Mouse (Mus musculus): ENCODE data around the gene Drd4.

The Drd4 gene

GRCm38 (mm10) chr7:141292583-141293388 lies 980 bp downstream of the Drd4 start:
- DNase-seq (ENCODE audit: low spot score): peak; percentile 39

GRCm38 (mm10) chr7:141293852-141294471 lies 2.2 kb downstream of the Drd4 start:
- no peak for DNase-seq (ENCODE audit: low spot score)

GRCm38 (mm10) chr7:141294479-141294878 lies 2.7 kb downstream of the Drd4 start:
- DNase-seq (ENCODE audit: low spot score): no peak

- DNase-seq (ENCODE audit: low spot score): no peak
Observed at GRCm38 (mm10) chr7:141297926-141298650, 6.3 kb downstream of the Drd4 start.

- DNase-seq (ENCODE audit: low spot score): no peak
Observed at GRCm38 (mm10) chr7:141299175-141299574, 7.4 kb downstream of the Drd4 start.

- no peak for DNase-seq (ENCODE audit: low spot score)
Observed at GRCm38 (mm10) chr7:141301386-141301785, 9.6 kb downstream of the Drd4 start.

GRCm38 (mm10) chr7:141302702-141303268 lies 11.0 kb downstream of the Drd4 start:
- no peak for DNase-seq (ENCODE audit: low spot score)

- no peak for DNase-seq (ENCODE audit: low spot score)
Observed at GRCm38 (mm10) chr7:141304537-141304936, 12.7 kb downstream of the Drd4 start.

- no peak for DNase-seq (ENCODE audit: low spot score)
Observed at GRCm38 (mm10) chr7:141314416-141314815, 22.6 kb downstream of the Drd4 start.

- no peak for DNase-seq (ENCODE audit: low spot score)
Observed at GRCm38 (mm10) chr7:141315076-141315475, 23.3 kb downstream of the Drd4 start.

GRCm38 (mm10) chr7:141315974-141316373 lies 24.2 kb downstream of the Drd4 start:
- DNase-seq (ENCODE audit: low spot score): peak; percentile 48

GRCm38 (mm10) chr7:141317619-141318132 lies 25.9 kb downstream of the Drd4 start:
- no peak for DNase-seq (ENCODE audit: low spot score)

GRCm38 (mm10) chr7:141319446-141319845 lies 27.6 kb downstream of the Drd4 start:
- no peak for DNase-seq (ENCODE audit: low spot score)

GRCm38 (mm10) chr7:141324686-141325085 lies 32.9 kb downstream of the Drd4 start:
- DNase-seq (ENCODE audit: low spot score): no peak

GRCm38 (mm10) chr7:141326546-141327446 lies 35.0 kb downstream of the Drd4 start:
- DNase-seq (ENCODE audit: low spot score): peak; percentile 13

- peak; percentile 99 for DNase-seq (ENCODE audit: low spot score)
Observed at GRCm38 (mm10) chr7:141327469-141328372, 35.9 kb downstream of the Drd4 start, which contains the start of the genes Deaf1 and Tmem80. Gene Deaf1, minus strand, starts transcription at chr7:141327690. Gene Tmem80, plus strand, starts transcription at chr7:141327739.

GRCm38 (mm10) chr7:141328373-141328990 lies 36.7 kb downstream of the Drd4 start:
- DNase-seq (ENCODE audit: low spot score): peak; percentile 32

GRCm38 (mm10) chr7:141330706-141331105 lies 38.9 kb downstream of the Drd4 start:
- DNase-seq (ENCODE audit: low spot score): no peak

- DNase-seq (ENCODE audit: low spot score): no peak
Observed at GRCm38 (mm10) chr7:141331990-141332389, 40.2 kb downstream of the Drd4 start.

Measured in MN1 (cell line).